Mouse (Mus musculus) heart, postnatal 25 days (tissue): ENCODE data around the gene Efemp1. TPM values are rescaled to one million over a fixed set of nuclear protein-coding genes. Genes with fewer than 3 reads are reported as not detected.

Source experiments
- DNase-seq: peaks from one replicate; pipeline ENCODE4 v3.0.0; 2022; ENCODE audit warnings: low spot score
- intact Hi-C: fragments of 180-260 bp; cut with DNase I; formaldehyde crosslinking; loops from one replicate; pipeline ENCODE4 v1.15.1; 2025
- total RNA-seq, 2 experiments: library from RNA; stranded (reverse); gene quantifications; 2 replicates each; pipeline ENCODE4 v1.2.3; 2021

The Efemp1 gene
- 10 to 100 TPM; 16.0 to 20.7 TPM for total RNA-seq

DNA sequence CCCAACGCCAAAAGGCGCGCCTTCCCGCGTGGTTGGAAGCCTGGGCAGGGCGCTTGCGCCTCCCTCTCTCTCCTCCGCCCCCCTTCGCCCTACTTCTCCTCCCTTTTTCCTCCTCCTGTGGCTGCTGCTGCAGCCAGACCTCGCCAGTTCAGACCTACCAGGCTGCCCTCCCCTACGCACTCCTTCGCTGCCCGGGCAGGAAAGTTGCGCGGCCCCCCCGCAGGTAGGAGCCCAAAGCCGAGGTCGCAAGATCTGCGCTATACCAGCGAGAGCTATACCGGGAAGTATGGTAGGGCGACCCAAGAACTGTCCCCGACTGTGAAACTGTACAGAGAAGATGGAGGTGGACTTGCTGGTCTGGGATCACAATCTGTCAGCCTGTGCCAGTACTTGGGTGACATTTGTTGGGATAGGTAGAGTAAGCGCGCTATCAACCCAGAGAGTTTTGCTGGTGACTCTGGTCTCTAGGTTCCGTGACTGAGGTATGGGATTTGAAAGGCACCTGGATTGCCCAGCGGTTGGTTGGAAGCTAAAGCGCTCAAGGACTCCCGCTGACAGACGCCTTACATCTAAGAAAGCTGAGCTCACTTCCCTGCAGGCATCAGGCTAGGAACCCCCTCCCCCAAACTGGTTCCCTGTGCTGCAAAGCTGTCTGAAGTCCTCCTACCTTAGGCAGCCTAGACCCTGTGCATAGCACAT, at the start of gene Efemp1:
Efemp1 (plus strand) TSS at position 103 of the 699 bp plus-strand sequence.
- DNase-seq = no peak
- intact Hi-C loops = no loop called here

DNA sequence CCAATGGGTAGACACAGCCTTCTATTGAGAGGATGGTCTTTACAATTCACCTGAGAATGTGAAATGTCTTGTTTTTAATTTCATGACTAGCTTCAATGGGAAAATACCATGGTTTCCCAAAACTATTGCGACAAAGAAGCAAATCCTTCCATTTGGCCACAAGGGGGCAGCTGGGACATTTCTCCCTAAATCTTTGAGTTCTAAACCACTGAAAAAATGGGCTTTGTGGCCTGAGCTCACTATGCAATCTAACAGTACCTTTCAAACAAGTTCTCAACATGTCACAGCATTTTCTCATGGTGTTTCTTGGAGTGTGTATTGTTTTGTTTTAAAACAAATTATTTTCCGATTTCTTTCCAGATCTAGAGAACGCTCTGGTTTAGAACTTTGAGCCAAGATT, 44.3 kb upstream of the Efemp1 start:
- no peak for DNase-seq
- intact Hi-C loops = no loop called here

- intact Hi-C loops = loop anchor here (2.0 to 10.0 kb wide), 2 partner anchors 127 to 201 kb away; no protein-coding TSS in a partner anchor
- DNase-seq = no peak
Observed at GRCm38 (mm10) chr11:28811874-28812273, 41.1 kb upstream of the Efemp1 start.

GRCm38 (mm10) chr11:28812564-28812963, 40.4 kb upstream of the Efemp1 start:
- DNase-seq = no peak
- intact Hi-C loops = loop anchor here (2.0 to 10.0 kb wide), 2 partner anchors 128 to 202 kb away; no protein-coding TSS in a partner anchor

GRCm38 (mm10) chr11:28817405-28817804, 35.6 kb upstream of the Efemp1 start:
- intact Hi-C loops = loop anchor here (10.0 kb wide), 1 partner anchor 133 kb away; no protein-coding TSS in a partner anchor
- DNase-seq = no peak

GRCm38 (mm10) chr11:28826950-28827349, 26.1 kb upstream of the Efemp1 start:
- intact Hi-C loops = no loop called here

GRCm38 (mm10) chr11:28833809-28834208, 19.2 kb upstream of the Efemp1 start:
- intact Hi-C loops = no loop called here

More at GRCm38 (mm10) chr11:28826950-28827349, 26.1 kb upstream of the Efemp1 start:
- no peak for DNase-seq

DNA sequence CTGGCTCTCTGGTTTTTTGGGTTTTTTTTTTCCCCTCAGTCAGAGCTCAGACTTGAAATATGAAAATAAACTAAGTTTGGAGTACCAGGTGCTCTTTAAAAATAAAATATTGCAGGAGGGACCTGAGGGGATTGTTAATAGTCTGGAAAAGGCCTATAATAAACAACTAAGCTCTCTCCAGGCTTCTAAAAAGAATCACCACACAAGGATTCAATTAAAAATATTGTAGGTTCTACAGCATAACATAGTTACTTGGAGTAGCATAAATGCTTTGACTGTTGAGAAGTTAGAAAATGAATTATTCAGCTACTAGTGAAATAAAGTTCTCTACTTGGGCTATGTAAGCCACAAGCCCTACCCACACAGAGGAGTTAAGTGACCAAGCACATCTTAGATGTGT, 17.9 kb upstream of the Efemp1 start:
- intact Hi-C loops = no loop called here
- no peak for DNase-seq

More at GRCm38 (mm10) chr11:28833809-28834208, 19.2 kb upstream of the Efemp1 start:
- no peak for DNase-seq

GRCm38 (mm10) chr11:28849841-28850240, 3.2 kb upstream of the Efemp1 start:
- intact Hi-C loops = no loop called here
- DNase-seq = no peak

DNA sequence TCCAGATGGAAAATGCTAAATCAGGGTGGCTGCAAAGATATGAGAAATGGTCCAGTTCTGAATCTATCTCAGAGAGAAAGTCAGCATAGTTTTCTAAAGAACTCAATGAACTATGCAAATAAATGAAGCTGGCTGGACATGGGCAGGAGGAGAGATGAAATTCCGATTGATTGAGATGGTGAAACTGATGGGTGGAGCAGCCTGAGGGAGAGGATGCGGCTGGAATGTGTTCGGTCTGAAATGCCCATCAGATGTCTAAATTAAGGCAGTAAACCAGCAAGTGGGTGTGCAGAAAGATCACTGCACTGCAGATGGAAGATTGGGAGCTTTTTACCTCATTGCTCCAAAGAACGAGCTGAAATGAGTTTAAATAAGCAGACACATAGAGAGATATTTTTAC, 1.4 kb upstream of the Efemp1 start:
- intact Hi-C loops = no loop called here

GRCm38 (mm10) chr11:28852361-28852919, 564 bp upstream of the Efemp1 start:
- no peak for DNase-seq
- intact Hi-C loops = no loop called here

More for the DNA sequence above, 1.4 kb upstream of the Efemp1 start:
- no peak for DNase-seq

GRCm38 (mm10) chr11:28859125-28859524, 6.1 kb downstream of the Efemp1 start:
- intact Hi-C loops = no loop called here
- no peak for DNase-seq

GRCm38 (mm10) chr11:28869129-28869528, 16.1 kb downstream of the Efemp1 start:
- DNase-seq = no peak
- intact Hi-C loops = no loop called here

DNA sequence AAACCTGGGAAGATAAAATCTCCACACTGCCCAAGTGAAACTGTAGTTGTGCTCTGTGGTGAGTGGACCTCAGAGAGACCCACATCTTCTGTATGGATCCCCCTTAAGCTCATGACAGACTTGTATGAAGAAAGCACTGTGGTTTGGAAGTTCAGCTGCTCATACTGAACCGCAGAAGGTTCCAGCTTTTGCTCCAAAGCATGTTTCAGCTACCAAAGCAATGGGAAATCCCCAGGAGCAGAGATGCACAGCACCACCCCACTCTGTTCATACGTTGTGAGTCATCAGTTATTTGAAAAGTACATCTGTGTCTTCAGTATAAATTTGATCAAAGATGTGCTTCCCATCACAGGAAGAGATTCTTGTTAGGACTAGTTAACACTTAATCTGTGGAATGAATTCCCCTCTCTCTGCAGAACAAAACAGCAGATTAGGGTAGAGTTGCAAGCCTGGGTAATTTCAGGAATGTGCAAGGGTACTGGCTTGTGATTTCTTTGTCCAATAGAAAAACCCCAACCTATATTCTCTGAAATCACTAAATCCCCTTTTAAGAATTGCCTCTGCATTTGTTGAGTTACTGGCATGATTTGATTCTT, 28.5 kb downstream of the Efemp1 start:
- intact Hi-C loops = no loop called here
- DNase-seq = no peak

GRCm38 (mm10) chr11:28883106-28883505, 30.1 kb downstream of the Efemp1 start:
- intact Hi-C loops = no loop called here

GRCm38 (mm10) chr11:28889538-28889937, 36.5 kb downstream of the Efemp1 start:
- intact Hi-C loops = no loop called here
- no peak for DNase-seq

More at GRCm38 (mm10) chr11:28883106-28883505, 30.1 kb downstream of the Efemp1 start:
- DNase-seq = no peak

- intact Hi-C loops = no loop called here
- no peak for DNase-seq
Observed at GRCm38 (mm10) chr11:28891515-28891914, 38.5 kb downstream of the Efemp1 start.

DNA sequence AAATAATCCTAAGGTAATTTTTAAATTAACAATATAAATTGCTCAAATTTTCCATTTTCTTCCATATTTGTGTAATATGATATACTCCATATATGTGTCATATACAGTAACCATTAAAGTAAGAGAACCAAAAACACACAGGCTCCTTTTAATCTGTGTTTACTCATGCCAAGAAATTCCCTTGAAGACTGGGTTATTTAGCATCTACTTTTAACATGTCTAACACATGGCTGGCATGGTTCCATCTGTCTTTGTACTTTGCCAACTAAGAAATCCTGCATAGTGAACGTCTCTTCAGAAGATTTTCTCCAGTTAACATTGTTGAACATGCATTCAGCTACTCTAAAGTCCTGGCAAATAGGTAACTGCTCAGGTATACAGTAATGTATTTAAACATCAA, 46.4 kb downstream of the Efemp1 start:
- intact Hi-C loops = no loop called here
- no peak for DNase-seq

GRCm38 (mm10) chr11:28904596-28904995, 51.6 kb downstream of the Efemp1 start:
- DNase-seq = no peak
- intact Hi-C loops = no loop called here

DNA sequence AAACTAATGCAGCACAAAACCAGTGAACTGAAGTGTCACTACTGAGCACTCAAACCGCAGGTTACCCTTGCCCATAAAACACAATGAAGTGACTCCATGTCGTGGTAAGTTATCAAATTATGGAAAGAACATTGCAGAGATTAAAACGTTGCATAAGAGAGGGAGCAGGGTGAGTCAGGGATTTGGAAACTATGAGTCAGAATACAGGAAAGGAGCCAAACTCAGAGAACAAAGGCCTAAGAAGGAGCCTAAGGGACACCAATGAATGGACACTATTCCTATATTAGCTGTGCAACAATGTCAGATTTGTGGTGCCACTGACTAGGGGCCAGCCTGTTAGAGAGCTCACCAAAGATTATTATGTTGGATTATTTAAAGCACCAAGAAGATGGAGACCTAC, 53.3 kb downstream of the Efemp1 start:
- no peak for DNase-seq

DNA sequence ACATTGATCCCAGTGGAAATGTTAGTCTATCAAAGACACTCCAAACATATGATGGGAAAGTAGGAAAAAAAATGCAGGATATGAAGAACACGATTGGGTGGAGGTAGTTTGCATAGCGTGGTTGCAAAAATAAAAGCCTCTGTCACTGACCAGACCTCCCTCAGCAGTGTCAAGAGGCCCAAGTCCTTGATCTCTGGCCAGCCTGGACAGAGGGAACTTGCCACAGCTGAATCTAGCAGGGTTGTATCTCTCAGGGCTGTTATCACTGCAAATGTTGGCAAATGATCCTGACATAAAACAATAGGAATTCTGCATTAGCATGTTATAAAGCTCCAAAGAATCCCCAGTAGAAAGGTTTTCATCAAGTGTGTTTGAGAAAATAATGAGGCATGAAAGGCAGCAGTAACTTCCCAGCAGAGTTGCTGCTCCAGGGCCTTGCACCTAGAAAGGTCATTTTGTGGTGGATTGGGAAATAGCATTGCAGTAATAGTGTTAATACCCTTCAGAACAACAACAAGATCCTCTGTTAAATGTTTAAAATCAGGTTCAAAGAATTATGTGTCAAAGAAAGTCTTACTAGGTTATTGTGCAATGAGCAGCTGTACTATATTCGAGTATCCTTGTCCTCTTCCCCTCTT, 56.0 kb downstream of the Efemp1 start:
- no peak for DNase-seq

More for the DNA sequence above, 53.3 kb downstream of the Efemp1 start:
- intact Hi-C loops = no loop called here

More for the DNA sequence above, 56.0 kb downstream of the Efemp1 start:
- intact Hi-C loops = no loop called here
